Mouse (Mus musculus) ES-Bruce4 (cell line): ENCODE data around the gene Slc11a1. TPM values are rescaled to one million over a fixed set of nuclear protein-coding genes. Genes with fewer than 3 reads are reported as not detected.

ENCODE experiments used
- H3K27ac ChIP-seq: 2 replicates; pipeline ENCODE4 v1.5.1; 2012; ENCODE audit warnings: low read length, inconsistent platforms; ENCODE audit not compliant: insufficient read depth
- H3K27me3 ChIP-seq: 2 replicates; pipeline ENCODE4 v1.6.1; 2012; ENCODE audit warnings: mild to moderate bottlenecking, low read length, inconsistent platforms; ENCODE audit not compliant: control insufficient read depth, poor library complexity, insufficient read depth, severe bottlenecking
- H3K36me3 ChIP-seq: 2 replicates; pipeline ENCODE4 v1.6.1; 2012; ENCODE audit warnings: inconsistent platforms, mild to moderate bottlenecking, low read length, moderate library complexity; ENCODE audit not compliant: control insufficient read depth, poor library complexity, insufficient read depth, severe bottlenecking
- H3K4me1 ChIP-seq: one replicate; pipeline ENCODE4 v1.8.1; 2011; ENCODE audit warnings: low read length; ENCODE audit not compliant: control insufficient read depth, insufficient read depth
- H3K4me3 ChIP-seq: 2 replicates; pipeline ENCODE4 v1.5.1; 2011; ENCODE audit warnings: low read depth, mild to moderate bottlenecking, low read length
- H3K9ac ChIP-seq: 2 replicates; pipeline ENCODE4 v1.6.1; 2012; ENCODE audit warnings: low read depth, mild to moderate bottlenecking, inconsistent platforms; ENCODE audit not compliant: poor library complexity, severe bottlenecking
- H3K9me3 ChIP-seq: replicated peaks from 2 replicates; pipeline ENCODE4 v1.6.1; 2012; ENCODE audit warnings: mild to moderate bottlenecking, low read length, inconsistent platforms; ENCODE audit not compliant: control insufficient read depth, poor library complexity, insufficient read depth, severe bottlenecking
- CTCF ChIP-seq: IDR thresholded peaks from one replicate; pipeline ENCODE4 v1.8.1; 2011; ENCODE audit warnings: low read depth, low read length
- EP300 ChIP-seq: IDR thresholded peaks from 2 replicates; pipeline ENCODE4 v1.6.1; 2011; ENCODE audit warnings: low read depth, low read length; ENCODE audit not compliant: insufficient read depth
- POLR2A ChIP-seq: IDR thresholded peaks from one replicate; pipeline ENCODE4 v1.8.1; 2011; ENCODE audit warnings: low read length; ENCODE audit not compliant: insufficient read depth
- polyA plus RNA-seq: library from polyadenylated mRNA; stranded (reverse); fragments of >200 nt; gene quantifications from 2 replicates; pipeline ENCODE4 v1.2.4, GENCODE M21; 2011; ENCODE audit warnings: low read depth; ENCODE audit not compliant: missing spikeins, insufficient read depth, insufficient read length

The Slc11a1 gene
- polyA plus RNA-seq, 1 experiment: 0.94 TPM

DNA sequence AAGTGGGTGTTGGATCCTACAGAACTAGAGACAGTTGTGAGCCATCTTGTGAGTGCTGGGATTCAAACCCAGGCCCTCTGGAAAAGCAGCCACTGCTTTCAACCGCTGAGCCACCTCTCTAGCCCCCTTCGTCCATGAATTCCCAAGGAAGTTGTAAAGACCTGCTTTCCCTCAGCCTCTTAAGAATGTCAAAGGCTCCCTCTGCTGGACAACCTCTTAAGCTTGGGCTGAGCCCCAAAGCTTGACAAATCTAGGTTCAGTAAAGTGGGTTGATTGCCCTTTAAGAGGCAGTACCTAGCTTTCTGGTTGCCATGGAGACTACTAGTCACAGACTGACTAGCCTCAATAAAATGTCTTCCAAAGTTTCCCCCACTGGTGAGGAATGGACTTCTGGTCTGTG is 13.2 kb upstream of the Slc11a1 start, which contains the start of gene Catip:
Catip (plus strand) TSS at position 297 of the 400 bp plus-strand sequence.
- no peak within 1 kb of the TSS for H3K27ac ChIP-seq
- no peak within 1 kb of the TSS for H3K4me3 ChIP-seq

DNA sequence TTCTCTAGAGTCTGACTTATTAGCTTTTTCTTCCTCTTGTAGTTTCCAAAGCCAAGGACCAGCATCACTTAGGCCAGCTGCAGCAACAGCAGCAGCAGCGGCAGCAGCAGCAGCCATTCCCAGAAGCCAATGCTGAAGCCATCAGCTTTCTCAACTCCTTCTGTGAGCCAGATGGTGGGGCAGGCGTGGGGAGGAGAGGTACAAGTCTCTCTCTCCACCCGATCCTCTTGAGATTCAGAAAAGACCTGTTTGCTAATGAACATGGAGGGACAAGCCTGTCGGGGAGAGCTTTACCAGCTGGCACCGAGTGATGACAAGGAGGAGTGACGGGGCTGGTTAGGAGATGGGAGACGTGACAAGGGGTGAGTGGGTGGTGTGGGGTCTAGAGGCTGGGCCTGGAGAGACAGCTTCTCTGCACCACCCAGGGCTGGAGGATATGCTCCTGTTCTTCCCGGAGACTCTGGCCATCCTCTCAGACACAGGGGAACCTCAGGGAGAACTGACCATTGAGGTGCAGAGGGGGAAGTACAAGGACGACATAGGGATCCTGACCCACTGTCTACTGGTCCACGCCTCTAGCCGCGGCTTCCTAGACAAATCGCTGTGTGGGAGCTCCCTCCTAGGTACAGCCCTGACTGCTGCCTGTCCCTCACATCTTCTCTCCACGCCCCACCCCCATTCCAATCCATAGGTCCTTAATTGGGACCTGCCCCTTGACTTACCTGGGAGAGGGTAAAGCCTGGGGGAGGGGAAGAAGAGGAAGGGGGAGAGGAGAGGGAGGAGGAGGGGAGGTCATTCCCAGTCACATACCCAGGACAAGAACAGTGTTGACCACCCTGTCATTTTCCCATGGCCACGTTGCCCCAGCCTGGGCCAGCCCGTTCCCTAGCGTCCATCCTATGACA is 12.4 kb upstream of the Slc11a1 start:
- no peak for TF ChIP-seq EP300
- TF ChIP-seq POLR2A: no peak
- no peak for TF ChIP-seq CTCF
- no peak overlapping the region for H3K4me3 ChIP-seq
- no peaks in the 10 kb centered on the region for H3K36me3 ChIP-seq
- H3K27ac ChIP-seq: no peak overlapping the region
- H3K4me1 ChIP-seq: no peaks in the 10 kb centered on the region
- H3K9me3 ChIP-seq: no peaks in the 10 kb centered on the region
- H3K27me3 ChIP-seq: no peaks in the 10 kb centered on the region
- H3K9ac ChIP-seq: no peak overlapping the region

More for the DNA sequence above, 13.2 kb upstream of the Slc11a1 start, which contains the start of gene Catip:
- H3K9me3 ChIP-seq: no peaks in the 10 kb centered on the region
- no peak within 1 kb of the TSS for H3K9ac ChIP-seq
- H3K27me3 ChIP-seq: no peaks in the 10 kb centered on the region
- H3K4me1 ChIP-seq: no peaks in the 10 kb centered on the region
- H3K36me3 ChIP-seq: no peaks in the 10 kb centered on the region
- no peak for TF ChIP-seq POLR2A
- TF ChIP-seq EP300: no peak
- TF ChIP-seq CTCF: peak; percentile 26

DNA sequence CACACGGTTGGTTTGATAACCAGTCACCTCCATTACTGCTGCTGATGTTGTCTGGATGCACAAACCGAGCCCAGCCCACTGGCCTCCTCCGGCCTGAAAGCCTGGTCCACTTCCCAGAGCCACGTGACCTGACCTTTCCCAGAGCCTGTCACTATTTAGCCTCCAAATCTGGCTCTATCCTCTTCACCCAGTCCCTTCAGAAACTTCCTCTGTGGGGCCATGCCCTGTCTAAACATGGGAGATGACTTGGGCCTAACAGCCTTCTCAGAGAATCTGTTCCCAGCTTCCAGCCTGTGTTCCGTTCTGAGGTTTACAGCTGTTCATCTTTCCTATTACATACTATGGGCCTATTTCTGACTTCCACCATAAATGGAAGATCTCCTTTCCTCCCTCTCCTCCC is 11.6 kb upstream of the Slc11a1 start:
- Histone ChIP-seq H3K27ac (no peak overlapping the region), H3K9ac (no peak overlapping the region), H3K36me3 (no peaks in the 10 kb centered on the region), H3K4me3 (no peak overlapping the region), H3K9me3 (no peaks in the 10 kb centered on the region), H3K27me3 (no peaks in the 10 kb centered on the region), H3K4me1 (no peaks in the 10 kb centered on the region)
- TF ChIP-seq CTCF (no peak), POLR2A (no peak), EP300 (no peak)

DNA sequence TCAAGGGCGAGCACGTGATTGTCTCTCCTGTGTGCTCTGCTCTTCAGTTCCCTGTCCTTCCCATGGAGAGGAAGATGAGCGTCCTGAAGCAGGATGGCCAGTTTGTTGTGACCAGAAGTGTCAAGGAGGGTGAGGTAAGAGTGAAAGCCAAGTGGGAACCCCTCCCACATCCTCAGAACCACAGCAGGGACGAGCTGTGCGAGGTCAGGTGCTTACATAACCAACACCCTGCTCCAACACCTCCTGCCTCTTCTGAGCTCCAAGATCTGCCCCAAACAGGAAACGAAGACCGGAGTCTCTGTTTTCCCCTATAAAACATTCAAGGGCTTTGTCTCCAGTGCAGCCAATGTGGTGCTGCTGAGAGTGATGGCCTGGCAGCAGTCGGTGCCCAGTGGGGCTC is 10.7 kb upstream of the Slc11a1 start:
- Histone ChIP-seq H3K4me3 (no peak overlapping the region), H3K9ac (no peak overlapping the region), H3K4me1 (no peaks in the 10 kb centered on the region), H3K36me3 (no peaks in the 10 kb centered on the region), H3K27me3 (no peaks in the 10 kb centered on the region), H3K27ac (no peak overlapping the region), H3K9me3 (no peaks in the 10 kb centered on the region)
- TF ChIP-seq EP300 (no peak), CTCF (no peak), POLR2A (no peak)

DNA sequence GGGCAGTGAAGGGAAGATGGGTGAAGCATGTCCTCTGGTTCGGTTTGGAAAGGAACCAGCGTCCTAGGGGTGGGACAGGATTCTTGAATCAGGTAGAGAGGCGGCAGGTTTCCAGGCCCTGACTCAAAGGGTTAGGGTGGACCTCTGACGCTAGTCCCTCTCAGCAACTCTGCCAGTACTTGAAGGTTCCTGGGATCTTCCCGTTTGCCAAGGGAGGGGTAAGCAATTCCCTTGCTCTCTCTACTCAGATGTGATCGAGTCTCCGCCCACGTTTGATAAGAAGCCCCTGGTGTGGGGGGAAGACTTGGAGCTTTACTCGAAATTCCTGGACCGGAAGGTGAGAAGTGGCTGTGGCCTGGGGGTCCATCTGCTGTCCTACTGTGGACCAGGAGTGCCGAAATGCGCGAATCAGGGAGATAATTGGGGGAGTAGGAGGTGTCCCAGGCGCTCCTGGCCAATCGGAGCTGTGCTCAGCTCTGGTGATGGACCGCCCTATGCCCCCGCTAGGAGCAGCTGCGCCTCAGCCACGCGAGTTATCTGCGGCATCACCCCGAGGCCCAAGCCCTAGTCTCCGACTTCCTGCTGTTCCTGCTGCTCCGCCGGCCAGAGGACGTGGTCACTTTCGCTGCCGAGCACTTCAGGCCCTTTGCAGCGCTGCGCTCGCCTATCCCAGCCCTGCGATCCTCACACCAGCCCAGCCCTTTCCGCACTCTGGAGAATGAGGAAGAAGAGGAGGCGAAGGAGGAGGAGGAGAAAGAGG is 6.9 kb upstream of the Slc11a1 start:
- TF ChIP-seq EP300: no peak
- Histone ChIP-seq H3K36me3 (no peaks in the 10 kb centered on the region), H3K27ac (no peak overlapping the region), H3K4me1 (peaks cover 3% of the 10 kb centered on the region), H3K9me3 (no peaks in the 10 kb centered on the region), H3K9ac (no peak overlapping the region), H3K4me3 (peak overlapping the region; percentile 47), H3K27me3 (no peaks in the 10 kb centered on the region)

DNA sequence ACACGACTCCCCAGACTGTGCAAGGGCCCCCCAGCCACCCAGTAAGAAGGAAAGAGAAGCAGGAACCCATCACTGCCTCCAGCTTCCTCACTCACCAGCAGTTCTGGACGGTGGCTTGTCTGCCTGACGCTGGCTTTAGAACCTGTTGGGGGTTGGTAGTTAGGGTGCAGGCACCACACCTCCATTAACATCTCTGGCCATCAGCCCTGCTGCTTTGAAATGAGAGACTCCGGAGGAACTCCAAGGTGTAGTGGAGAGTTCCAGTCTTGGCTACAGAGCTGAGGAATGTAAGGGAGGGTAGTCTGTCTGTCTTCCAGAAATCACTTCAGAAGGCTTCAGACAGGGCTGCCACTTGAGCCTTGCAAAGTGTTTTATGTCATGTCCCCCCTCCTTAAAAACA is 5.0 kb upstream of the Slc11a1 start:
- TF ChIP-seq CTCF: no peak
- no peak for TF ChIP-seq POLR2A
- TF ChIP-seq EP300: no peak
- H3K27me3 ChIP-seq: no peaks in the 10 kb centered on the region
- H3K9ac ChIP-seq: no peak overlapping the region
- no peak overlapping the region for H3K27ac ChIP-seq
- no peaks in the 10 kb centered on the region for H3K36me3 ChIP-seq
- H3K4me1 ChIP-seq: peaks cover 3% of the 10 kb centered on the region
- H3K9me3 ChIP-seq: no peaks in the 10 kb centered on the region
- H3K4me3 ChIP-seq: no peak overlapping the region
